Mouse (Mus musculus) heart, embryonic 13.5 days (tissue): ENCODE data around the gene Brsk1. TPM values are rescaled to one million over a fixed set of nuclear protein-coding genes. Genes with fewer than 3 reads are reported as not detected.

Experiments
- ATAC-seq: fragments of 200-750 bp; cut with Nextera tagmentation; 2 replicates; pipeline ENCODE4 v1.8.0; 2017; ENCODE audit warnings: moderate TSS enrichment; ENCODE audit not compliant: insufficient number of reproducible peaks, low FRiP score, low TSS enrichment; ENCODE audit errors: extremely low read depth
- H3K27ac ChIP-seq: fragments of 300-500 bp; sonication (generic); replicated peaks from 2 replicates; pipeline ENCODE4 v1.5.1; 2015; ENCODE audit warnings: moderate library complexity, mild to moderate bottlenecking, inconsistent platforms
- H3K27me3 ChIP-seq: fragments of 300-500 bp; sonication (generic); replicated peaks from 2 replicates; pipeline ENCODE4 v1.6.1; 2015; ENCODE audit warnings: mild to moderate bottlenecking, inconsistent platforms
- H3K36me3 ChIP-seq: fragments of 300-500 bp; sonication (generic); 2 replicates; pipeline ENCODE4 v1.6.1; 2015; ENCODE audit warnings: mild to moderate bottlenecking, inconsistent platforms
- H3K4me1 ChIP-seq: fragments of 300-500 bp; sonication (generic); 2 replicates; pipeline ENCODE4 v1.6.1; 2015; ENCODE audit warnings: inconsistent platforms
- H3K4me2 ChIP-seq: fragments of 300-500 bp; sonication (generic); 2 replicates; pipeline ENCODE4 v1.6.1; 2015; ENCODE audit warnings: inconsistent platforms, mild to moderate bottlenecking, moderate library complexity
- H3K4me3 ChIP-seq: fragments of 300-500 bp; sonication (generic); 2 replicates; pipeline ENCODE4 v1.5.1; 2015; ENCODE audit warnings: moderate library complexity, mild to moderate bottlenecking, inconsistent platforms
- H3K9ac ChIP-seq: fragments of 300-500 bp; sonication (generic); 2 replicates; pipeline ENCODE4 v1.6.1; 2015; ENCODE audit warnings: inconsistent platforms, mild to moderate bottlenecking, moderate library complexity
- H3K9me3 ChIP-seq: fragments of 300-500 bp; sonication (generic); 2 replicates; pipeline ENCODE4 v1.6.1; 2016; ENCODE audit warnings: inconsistent platforms
- WGBS: fragments of 180-500 bp; shearing (Covaris S2); methylation state at CpG from one replicate; pipeline ENCODE4 v1.1.7; 2015; ENCODE audit warnings: mixed read lengths; 5-methylcytosine and 5-hydroxymethylcytosine counted together
- polyA plus RNA-seq: library from polyadenylated mRNA; unstranded; fragments of >200 nt; fragmentation: Nextera tagmentation; extraction: Ambion mirVana; gene quantifications from 2 replicates; pipeline ENCODE4 v1.2.1, GENCODE M21; 2015

Brsk1 gene
- polyA plus RNA-seq, 1 experiment from 2014 or later, result 0.91 TPM

DNA sequence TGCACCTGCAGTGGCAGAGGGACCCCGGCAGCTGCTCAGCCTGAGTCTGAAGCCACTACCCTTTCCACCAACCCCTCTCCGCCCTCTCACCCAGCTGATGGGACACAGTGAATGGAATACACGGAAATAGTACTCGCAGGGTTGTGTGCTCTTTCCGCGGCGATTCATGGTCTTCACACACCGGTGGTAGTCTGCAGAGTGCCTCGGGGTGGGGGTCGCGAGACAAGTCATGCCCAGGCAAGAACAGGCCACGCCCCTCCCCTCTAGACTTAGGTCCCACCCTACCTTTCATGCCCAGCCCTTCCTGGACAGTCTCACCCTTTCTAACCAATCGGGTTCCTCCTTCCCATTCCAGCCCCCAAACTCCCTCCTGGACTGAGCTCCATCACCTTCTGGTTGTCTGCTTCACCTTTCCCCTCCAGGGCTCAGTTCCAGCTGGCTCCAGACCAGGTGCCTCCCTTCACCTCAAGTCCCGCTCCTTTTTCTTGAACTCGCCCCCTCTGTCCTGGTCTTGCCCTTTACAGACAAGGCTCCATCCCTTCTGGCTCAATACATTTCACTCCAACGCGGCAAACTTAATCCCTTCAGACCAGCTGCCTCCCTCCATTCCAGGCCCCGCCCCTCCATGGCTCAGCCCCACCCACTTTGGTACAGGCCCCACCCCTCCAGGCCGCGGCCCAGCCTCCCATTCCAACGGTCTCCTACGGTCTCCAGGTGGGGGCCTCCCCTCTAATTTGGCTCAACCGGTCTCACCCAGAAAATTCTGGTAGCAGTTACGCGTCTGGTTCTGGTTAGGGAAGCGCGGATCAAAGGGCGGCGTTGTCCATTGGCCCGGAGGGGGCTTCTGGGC lies 61.8 kb downstream of the Brsk1 start:
- 3% methylated on average over 30 of the region's 30 CpGs for WGBS
- H3K27ac ChIP-seq, result peak overlapping the region; percentile 41
- H3K9me3 ChIP-seq, result 0 out of 2 replicates have a peak, but pooled peaks cover 4% of the 10 kb centered on the region
- H3K27me3 ChIP-seq, result no peaks in the 10 kb centered on the region
- H3K4me1 ChIP-seq, result peaks cover 24% of the 10 kb centered on the region
- H3K36me3 ChIP-seq, result peaks cover 2% of the 10 kb centered on the region; the same call in 1 of the 2 replicates
- H3K4me3 ChIP-seq, result peak overlapping the region; percentile 53
- H3K9ac ChIP-seq, result peak overlapping the region; percentile 75
- H3K4me2 ChIP-seq, result peak overlapping the region; percentile 74
- ATAC-seq, result peak; percentile 83

DNA sequence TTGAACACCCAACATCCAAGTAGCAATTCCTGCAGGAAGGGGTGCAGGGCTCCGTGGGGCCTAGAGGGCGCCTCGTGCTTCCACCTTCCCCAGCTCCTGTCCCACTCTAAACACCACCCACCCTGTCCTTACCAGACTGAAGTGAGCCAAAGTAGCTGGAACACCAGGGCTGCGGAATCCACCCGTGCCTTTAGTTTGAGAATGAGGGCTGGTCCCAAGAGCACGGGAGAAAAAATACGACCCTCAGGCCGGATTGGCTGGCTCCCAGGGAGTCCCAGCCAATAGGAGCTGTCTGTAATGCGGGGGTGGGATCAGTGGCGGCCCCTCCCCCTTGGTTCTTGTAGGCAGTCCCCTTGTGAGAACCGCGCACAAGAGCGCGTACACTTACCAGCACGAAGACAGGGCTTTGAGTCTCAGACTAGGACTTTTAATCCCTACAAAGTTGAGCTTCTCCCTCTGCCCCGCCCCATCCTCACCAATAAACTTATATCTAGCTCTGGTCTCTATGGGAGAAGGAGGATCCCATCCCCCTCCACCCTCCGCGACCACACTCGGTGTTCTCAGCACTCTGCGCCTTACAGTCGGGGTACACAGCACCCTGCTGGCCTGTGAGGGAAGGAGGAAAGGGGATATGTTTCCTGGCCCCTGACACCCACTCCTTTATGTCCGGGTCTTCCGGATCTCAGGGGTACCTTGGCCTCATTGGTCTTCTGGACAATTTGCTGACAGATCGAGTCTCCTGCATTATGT lies 62.6 kb downstream of the Brsk1 start, which contains the start of gene Cox6b2:
Gene Cox6b2 (minus strand): TSS at position 274 of the 750 bp plus-strand sequence.
- no peaks in the 10 kb centered on the region; the same call in 1 of the 2 replicates for H3K36me3 ChIP-seq
- 0 out of 2 replicates have a peak, but pooled peaks cover 3% of the 10 kb centered on the region for H3K27me3 ChIP-seq
- H3K4me1 ChIP-seq, result peaks cover 21% of the 10 kb centered on the region
- peak within 1 kb of the TSS; percentile 53 for H3K4me3 ChIP-seq
- H3K4me2 ChIP-seq, result peak within 1 kb of the TSS; percentile 74
- H3K27ac ChIP-seq, result peak within 1 kb of the TSS; percentile 41
- peak; percentile 89 for ATAC-seq
- peak within 1 kb of the TSS; percentile 75 for H3K9ac ChIP-seq
- H3K9me3 ChIP-seq, result 0 out of 2 replicates have a peak, but pooled peaks cover 4% of the 10 kb centered on the region
- 3% methylated on average over 24 of the region's 24 CpGs for WGBS

DNA sequence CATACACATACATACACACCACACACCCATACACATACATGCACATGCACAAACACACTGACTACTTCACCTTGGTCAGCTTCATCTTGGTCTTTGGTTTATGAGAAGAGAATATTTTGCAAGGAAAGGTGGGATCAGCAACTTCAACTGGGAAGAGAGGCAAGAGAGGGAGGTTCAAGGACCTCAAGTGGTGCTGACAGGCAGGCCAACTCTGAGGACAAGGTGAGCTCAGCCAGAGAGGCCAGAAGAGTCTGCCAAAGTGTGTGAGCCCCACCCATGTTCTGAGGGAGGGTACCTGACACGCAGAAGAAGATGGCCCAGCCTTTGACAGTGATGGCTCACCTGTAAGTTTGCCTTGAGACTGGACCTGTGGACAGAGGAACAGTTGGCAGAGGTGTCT lies 69.3 kb downstream of the Brsk1 start:
- ATAC-seq, result no peak
- H3K4me3 ChIP-seq, result no peak overlapping the region
- 0 out of 2 replicates have a peak, but pooled peaks cover 4% of the 10 kb centered on the region for H3K9me3 ChIP-seq
- no peaks in the 10 kb centered on the region for H3K36me3 ChIP-seq
- no peak overlapping the region for H3K4me2 ChIP-seq
- no peak overlapping the region for H3K9ac ChIP-seq
- no peak overlapping the region for H3K27ac ChIP-seq
- 29% methylated on average over 1 of the region's 1 CpGs for WGBS
- H3K27me3 ChIP-seq, result 0 out of 2 replicates have a peak, but pooled peaks cover 3% of the 10 kb centered on the region
- H3K4me1 ChIP-seq, result no peaks in the 10 kb centered on the region

DNA sequence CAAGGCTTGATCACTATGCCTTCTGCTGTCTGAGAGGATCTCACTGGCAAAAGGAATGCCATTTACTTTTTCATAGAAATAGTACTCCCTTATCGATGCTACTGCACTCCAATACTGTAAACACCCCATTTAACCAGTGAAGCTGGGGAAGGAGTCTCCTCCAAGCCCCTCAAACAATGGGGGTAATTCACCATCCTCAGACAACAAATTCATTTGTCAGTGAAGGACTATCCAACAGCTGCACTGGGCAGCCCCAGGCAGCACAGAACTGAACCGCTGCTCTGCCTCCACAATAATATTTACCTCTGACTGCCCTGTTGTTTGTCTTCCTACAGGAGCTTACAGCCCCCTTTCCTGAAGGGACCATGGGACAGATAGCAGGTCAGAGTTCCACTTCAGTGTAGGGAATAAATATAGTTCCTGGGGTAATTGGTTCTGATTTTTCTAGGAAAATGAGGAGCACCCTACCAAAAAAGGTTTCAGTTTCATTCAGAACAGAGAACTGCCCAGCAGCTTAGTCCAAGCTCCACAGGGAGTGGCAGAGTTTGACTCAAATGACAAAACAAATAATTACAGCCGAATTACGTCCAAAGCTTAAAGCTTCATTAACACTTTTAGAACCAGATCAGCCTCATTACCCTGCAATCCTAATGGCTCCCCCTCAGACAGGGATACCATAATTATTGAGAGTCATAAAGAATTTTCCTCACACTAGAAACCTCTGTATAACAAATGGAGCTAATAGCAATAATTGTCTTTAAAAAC lies 74.7 kb downstream of the Brsk1 start:
- no peaks in the 10 kb centered on the region for H3K36me3 ChIP-seq
- no peak for ATAC-seq
- H3K4me3 ChIP-seq, result no peak overlapping the region
- peaks cover 4% of the 10 kb centered on the region; the same call in 1 of the 2 replicates for H3K27me3 ChIP-seq
- H3K9me3 ChIP-seq, result no peaks in the 10 kb centered on the region
- no peak overlapping the region for H3K4me2 ChIP-seq
- WGBS, result 33% methylated on average over 4 of the region's 4 CpGs
- no peaks in the 10 kb centered on the region for H3K4me1 ChIP-seq
- H3K9ac ChIP-seq, result no peak overlapping the region
- no peak overlapping the region for H3K27ac ChIP-seq

Other genes starting within 250 kb of the Brsk1 start
- 24.7 and 29.9 TPM in 2 replicates for gene Rdh13, start 245.0 kb upstream of the Brsk1 start, polyA plus RNA-seq
- 3.3 and 4.2 TPM in 2 replicates for gene Eps8l1, start 229.9 kb upstream of the Brsk1 start, polyA plus RNA-seq
- gene Ppp1r12c, start 188.9 kb upstream of the Brsk1 start, polyA plus RNA-seq, result 29.2 and 33.9 TPM in 2 replicates
- gene Tnnt1, start 174.2 kb upstream of the Brsk1 start, polyA plus RNA-seq, result 610 and 755 TPM in 2 replicates
- gene Tnni3, start 166.4 kb upstream of the Brsk1 start, polyA plus RNA-seq, result 2,083 and 2,324 TPM in 2 replicates
- 0.59 and 0.95 TPM in 2 replicates for gene Dnaaf3, start 158.2 kb upstream of the Brsk1 start, polyA plus RNA-seq
- 1.4 and 2.7 TPM in 2 replicates for gene Syt5, start 143.1 kb upstream of the Brsk1 start, polyA plus RNA-seq
- 0.04 TPM in 1 of 2 replicates, not detected in the other for gene Ptprh, start 86.6 kb upstream of the Brsk1 start, polyA plus RNA-seq
- gene Tmem86b, start 59.2 kb upstream of the Brsk1 start, polyA plus RNA-seq, result 2.4 TPM in 2 replicates
- 7.2 and 7.4 TPM in 2 replicates for gene Ppp6r1, start 31.6 kb upstream of the Brsk1 start, polyA plus RNA-seq
- 74.0 and 79.9 TPM in 2 replicates for gene Hspbp1, start 5.5 kb upstream of the Brsk1 start, polyA plus RNA-seq
- gene Tmem150b, start 34.6 kb downstream of the Brsk1 start, polyA plus RNA-seq, result 0.05 and 0.07 TPM in 2 replicates
- gene Kmt5c, start 49.5 kb downstream of the Brsk1 start, polyA plus RNA-seq, result 57.1 and 60.0 TPM in 2 replicates
- gene Cox6b2, start 62.5 kb downstream of the Brsk1 start, polyA plus RNA-seq, result 35.4 and 36.4 TPM in 2 replicates
- gene Fam71e2, start 80.7 kb downstream of the Brsk1 start, polyA plus RNA-seq, result not detected in 2 replicates
- gene Il11, start 92.3 kb downstream of the Brsk1 start, polyA plus RNA-seq, result 0.09 TPM in 1 of 2 replicates, not detected in the other
- gene Tmem190, start 92.3 kb downstream of the Brsk1 start, polyA plus RNA-seq, result not detected in 2 replicates
- gene Tmem238, start 99.1 kb downstream of the Brsk1 start, polyA plus RNA-seq, result 4.1 and 4.3 TPM in 2 replicates
- gene Rpl28, start 102.3 kb downstream of the Brsk1 start, polyA plus RNA-seq, result 209 and 245 TPM in 2 replicates
- 327 and 359 TPM in 2 replicates for gene Ube2s, start 122.0 kb downstream of the Brsk1 start, polyA plus RNA-seq
- gene Shisa7, start 154.1 kb downstream of the Brsk1 start, polyA plus RNA-seq, result 0.04 TPM in 2 replicates
- 3.7 and 3.8 TPM in 2 replicates for gene Isoc2b, start 179.7 kb downstream of the Brsk1 start, polyA plus RNA-seq
- 1.4 TPM in 2 replicates for gene Isoc2a, start 186.5 kb downstream of the Brsk1 start, polyA plus RNA-seq
- gene Gm36210, start 215.9 kb downstream of the Brsk1 start, polyA plus RNA-seq, result 0.27 TPM in 1 of 2 replicates, not detected in the other
- gene Zfp628, start 224.6 kb downstream of the Brsk1 start, polyA plus RNA-seq, result 2.4 and 2.9 TPM in 2 replicates
- 4.2 and 5.8 TPM in 2 replicates for gene Nat14, start 231.4 kb downstream of the Brsk1 start, polyA plus RNA-seq
- gene Ssc5d, start 235.2 kb downstream of the Brsk1 start, polyA plus RNA-seq, result 1.5 and 2.0 TPM in 2 replicates